Mouse (Mus musculus) thymus, adult 2 months (tissue): ENCODE data around the gene Nme9.

Experiments
- CTCF ChIP-seq: fragments of 200-500 bp; IDR thresholded peaks from 2 replicates; pipeline ENCODE4 v1.5.1; 2012; ENCODE audit warnings: mild to moderate bottlenecking, control low read depth, low read length, moderate library complexity, borderline replicate concordance; ENCODE audit not compliant: control insufficient read depth, poor library complexity, insufficient read depth; ENCODE audit errors: extremely low read depth
- POLR2A ChIP-seq: fragments of 200-500 bp; IDR thresholded peaks from 2 replicates; pipeline ENCODE4 v1.6.1; 2012; ENCODE audit warnings: mild to moderate bottlenecking, low read length, control low read depth, moderate library complexity; ENCODE audit not compliant: control insufficient read depth, poor library complexity, insufficient read depth; ENCODE audit errors: extremely low read depth

- TF ChIP-seq CTCF (no peak), POLR2A (no peak)
These were observed 48.1 kb downstream of the Nme9 start for GRCm38 (mm10) chr9:99499336-99499735.
